Mouse (Mus musculus) spleen, adult 2 months (tissue): ENCODE measurements around the gene Atp6v1e2.

Experiments used
- CTCF ChIP-seq: fragments of 200-500 bp; IDR thresholded peaks from 2 replicates; pipeline ENCODE4 v1.5.1; 2011; ENCODE audit warnings: mild to moderate bottlenecking, inconsistent platforms; ENCODE audit not compliant: insufficient read depth, insufficient read length, insufficient replicate concordance; ENCODE audit errors: extremely low read depth
- POLR2A ChIP-seq: fragments of 200-500 bp; IDR thresholded peaks from 2 replicates; pipeline ENCODE4 v1.6.1; 2011; ENCODE audit warnings: low read depth, low read length, inconsistent platforms

GRCm38 (mm10) chr17:86902399-86903067 is 45.2 kb downstream of the Atp6v1e2 start:
- no peak for TF ChIP-seq POLR2A
- TF ChIP-seq CTCF = no peak
